Comparison of ENCODE assay signal across 12 mouse cellular contexts in the genomic region with DNA sequence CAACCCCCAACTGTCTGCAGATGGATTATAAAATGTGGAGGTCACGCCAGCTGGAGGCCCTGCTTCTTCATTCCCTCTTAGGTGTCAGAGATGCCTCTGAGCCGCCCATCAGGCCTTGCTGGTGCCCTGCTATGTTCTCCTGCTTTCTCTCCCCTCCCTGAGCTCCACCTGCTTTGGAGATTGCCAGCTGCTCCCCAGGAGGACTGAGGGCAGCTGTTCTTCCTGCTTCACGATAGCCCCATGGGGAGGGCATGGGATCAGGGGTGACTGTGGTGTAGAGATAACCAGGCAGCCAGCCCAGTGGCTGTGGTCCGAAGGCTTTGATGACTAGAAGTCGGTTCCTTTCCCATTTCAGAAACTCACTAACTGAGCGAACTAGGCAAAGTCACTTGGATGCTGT. TPM values are rescaled to one million over a fixed set of nuclear protein-coding genes. Genes with fewer than 3 reads are reported as not detected.
DNase-seq lines count a peak whose midpoint lies in the region; ATAC-seq and TF ChIP-seq lines count a peak whose summit lies in the region.
"Had no signal": no experiment of that assay in that cellular context is flagged by ENCODE, and none has a peak within 500 bp of the region (broad histone marks: within the 10 kb centered on the region; RNA-seq: fewer than 3 reads in every experiment).

No protein-coding gene starts in this region.

- H3K9ac ChIP-seq in lung, postnatal 0 days (replicated peaks; ENCODE audit: low read depth): no peak overlapping the region
- H3K9ac ChIP-seq in liver, embryonic 16.5 days (ENCODE audit: low read depth, low read length): peak overlapping the region; percentile 65
- no peak overlapping the region for H3K9ac ChIP-seq in stomach, embryonic 16.5 days (ENCODE audit: low read length)
- H3K9ac ChIP-seq: hindbrain, embryonic 12.5 days had no signal

- H3K4me2 ChIP-seq in lung, postnatal 0 days (replicated peaks; ENCODE audit: low read depth, low read length): no peak overlapping the region
- peak overlapping the region; percentile 61 for H3K4me2 ChIP-seq in liver, embryonic 16.5 days (ENCODE audit: low read depth, low read length)
- no peak overlapping the region for H3K4me2 ChIP-seq in stomach, embryonic 16.5 days (ENCODE audit: low read depth, low read length)
- H3K4me2 ChIP-seq: hindbrain, embryonic 12.5 days had no signal

- TF ChIP-seq CTCF in lung, postnatal 0 days (IDR thresholded peaks at IDR 0.05): no peak
- TF ChIP-seq CTCF in lung, adult 2 months (IDR thresholded peaks at IDR 0.05; ENCODE audit: insufficient read depth, low read length): no peak
- no peak for TF ChIP-seq CTCF in layer of hippocampus, adult 2 months (conservative IDR thresholded peaks at IDR 0.05)

- WGBS in lung, postnatal 0 days: 56% methylated on average over 6 of the region's 6 CpGs
- WGBS in lung, adult 2 months: 64% methylated on average over 6 of the region's 6 CpGs
- 26% methylated on average over 6 of the region's 6 CpGs for WGBS in liver, embryonic 16.5 days (ENCODE audit: insufficient replicate concordance)
- 65% methylated on average over 6 of the region's 6 CpGs for WGBS in stomach, embryonic 16.5 days

- no peak overlapping the region for H3K27ac ChIP-seq in lung, postnatal 0 days (ENCODE audit: low read length)
- H3K27ac ChIP-seq in liver, embryonic 16.5 days (ENCODE audit: low read length): peak overlapping the region; percentile 99
- no peak overlapping the region for H3K27ac ChIP-seq in stomach, embryonic 16.5 days (ENCODE audit: low read length)
- no peak overlapping the region for H3K27ac ChIP-seq in layer of hippocampus, adult 2 months
- H3K27ac ChIP-seq: hindbrain, embryonic 12.5 days had no signal

- ATAC-seq in lung, postnatal 0 days: 0 out of 2 replicates have a peak, but pooled peaks have one; percentile 30
- ATAC-seq in liver, embryonic 16.5 days (ENCODE audit: low read depth): peak; percentile 86
- ATAC-seq in stomach, embryonic 16.5 days (ENCODE audit: insufficient read depth, low FRiP score): peak; percentile 75

- DNase-seq in lung, postnatal 0 days (ENCODE audit: low spot score): no peak
- no peak for DNase-seq in lung, adult 2 months
- DNase-seq in adrenal gland, postnatal 36 days: no peak
- no peak for DNase-seq in layer of hippocampus, adult 2 months (ENCODE audit: low spot score in 2 of 2)
- DNase-seq in cerebellum, adult 11-12 months: no peak
- DNase-seq: cerebellum, adult 9-10 months; gastrocnemius, postnatal 14 days; kidney, postnatal 10 days had no signal

- TF ChIP-seq EP300 in lung, postnatal 0 days (IDR thresholded peaks at IDR 0.05): no peak

- H3K9me3 ChIP-seq in lung, postnatal 0 days (ENCODE audit: low read length): no peaks in the 10 kb centered on the region
- H3K9me3 ChIP-seq in erythroblast, embryonic 14.5 days (ENCODE audit: control insufficient read depth, low read length): no peaks in the 10 kb centered on the region
- no peaks in the 10 kb centered on the region for H3K9me3 ChIP-seq in liver, embryonic 16.5 days (replicated peaks; ENCODE audit: control insufficient read depth, low read length)
- H3K9me3 ChIP-seq in stomach, embryonic 16.5 days (replicated peaks; ENCODE audit: control insufficient read depth, low read length): no peaks in the 10 kb centered on the region
- H3K9me3 ChIP-seq: hindbrain, embryonic 12.5 days had no signal

- no peaks in the 10 kb centered on the region for H3K4me1 ChIP-seq in lung, postnatal 0 days (ENCODE audit: insufficient read depth, low read depth, low read length)
- H3K4me1 ChIP-seq in lung, adult 2 months (ENCODE audit: control insufficient read depth, insufficient read depth, low read length): no peaks in the 10 kb centered on the region
- peaks cover 91% of the 10 kb centered on the region for H3K4me1 ChIP-seq in erythroblast, embryonic 14.5 days (ENCODE audit: control insufficient read depth)
- H3K4me1 ChIP-seq in liver, embryonic 16.5 days (ENCODE audit: control insufficient read depth, low read depth, low read length): peaks cover 73% of the 10 kb centered on the region
- H3K4me1 ChIP-seq in stomach, embryonic 16.5 days (ENCODE audit: control insufficient read depth, insufficient read depth, low read length): no peaks in the 10 kb centered on the region; the same call in 1 of the 2 replicates

- no peak for TF ChIP-seq POLR2A in lung, adult 2 months (IDR thresholded peaks at IDR 0.05; ENCODE audit: borderline replicate concordance, extremely low read depth, low read depth, low read length)

- no peaks in the 10 kb centered on the region for H3K36me3 ChIP-seq in lung, postnatal 0 days (ENCODE audit: insufficient read depth, low read length)
- peaks cover 94% of the 10 kb centered on the region for H3K36me3 ChIP-seq in erythroblast, embryonic 14.5 days (ENCODE audit: control insufficient read depth)
- H3K36me3 ChIP-seq in liver, embryonic 16.5 days (ENCODE audit: control insufficient read depth, insufficient read depth): peaks cover 23% of the 10 kb centered on the region
- no peaks in the 10 kb centered on the region for H3K36me3 ChIP-seq in stomach, embryonic 16.5 days (ENCODE audit: control insufficient read depth, insufficient read depth, low read length)
- H3K36me3 ChIP-seq: hindbrain, embryonic 12.5 days had no signal

- no peaks in the 10 kb centered on the region for H3K27me3 ChIP-seq in lung, postnatal 0 days (replicated peaks; ENCODE audit: insufficient read depth, low read length)
- H3K27me3 ChIP-seq in erythroblast, embryonic 14.5 days (ENCODE audit: control insufficient read depth): no peaks in the 10 kb centered on the region
- no peaks in the 10 kb centered on the region for H3K27me3 ChIP-seq in liver, embryonic 16.5 days (ENCODE audit: control insufficient read depth, insufficient read depth, low read depth, low read length)
- H3K27me3 ChIP-seq in stomach, embryonic 16.5 days (ENCODE audit: control insufficient read depth, insufficient read depth, low read length): no peaks in the 10 kb centered on the region

- H3K4me3 ChIP-seq in lung, postnatal 0 days (ENCODE audit: low read depth, low read length): no peak overlapping the region
- H3K4me3 ChIP-seq in lung, adult 2 months (replicated peaks; ENCODE audit: extremely low read depth, low read depth, low read length): no peak overlapping the region
- peak overlapping the region; percentile 66 for H3K4me3 ChIP-seq in erythroblast, embryonic 14.5 days (replicated peaks)
- H3K4me3 ChIP-seq in liver, embryonic 16.5 days (ENCODE audit: low read depth, low read length): peak overlapping the region; percentile 46
- no peak overlapping the region for H3K4me3 ChIP-seq in stomach, embryonic 16.5 days (replicated peaks; ENCODE audit: low read length)
- no peak overlapping the region for H3K4me3 ChIP-seq in layer of hippocampus, adult 2 months
- H3K4me3 ChIP-seq: hindbrain, embryonic 12.5 days had no signal

RNA-seq across cellular contexts. Expression of a gene that starts 7.0 kb away (rescaled TPM):
- polyA plus RNA-seq in lung, postnatal 0 days (2015; fragmentation: Nextera tagmentation; extraction: Ambion mirVana): 3.9 and 4.0 TPM in 2 replicates
- 2.6 and 2.7 TPM in 2 replicates for polyA plus RNA-seq in lung, adult 2 months (2012; rRNA removed)
- polyA plus RNA-seq in erythroblast, embryonic 14.5 days (2012): 91.5 and 99.6 TPM in 2 replicates
- polyA plus RNA-seq in liver, embryonic 16.5 days (2015; fragmentation: Nextera tagmentation; extraction: Ambion mirVana): 110 and 156 TPM in 2 replicates
- 4.0 and 5.2 TPM in 2 replicates for polyA plus RNA-seq in stomach, embryonic 16.5 days (2015; fragmentation: Nextera tagmentation; extraction: Ambion mirVana)
- total RNA-seq in adrenal gland, postnatal 36 days (2021): 1 to 10 TPM; 1.7 to 2.0 TPM
- 10 to 100 TPM; 31.7 to 34.8 TPM for total RNA-seq in layer of hippocampus, adult 2 months (2021)

RNA-seq across cellular contexts. Expression of a gene that starts 34.3 kb away (rescaled TPM):
- 8.8 and 10.9 TPM in 2 replicates for polyA plus RNA-seq in lung, postnatal 0 days (2015; fragmentation: Nextera tagmentation; extraction: Ambion mirVana)
- 36.3 and 41.2 TPM in 2 replicates for polyA plus RNA-seq in lung, adult 2 months (2012; rRNA removed)
- polyA plus RNA-seq in erythroblast, embryonic 14.5 days (2012): 0.30 and 0.42 TPM in 2 replicates
- 2.7 and 2.9 TPM in 2 replicates for polyA plus RNA-seq in liver, embryonic 16.5 days (2015; fragmentation: Nextera tagmentation; extraction: Ambion mirVana)
- polyA plus RNA-seq in stomach, embryonic 16.5 days (2015; fragmentation: Nextera tagmentation; extraction: Ambion mirVana): 20.1 and 23.6 TPM in 2 replicates
- 10 to 100 TPM; 41.6 to 50.4 TPM for total RNA-seq in adrenal gland, postnatal 36 days (2021)
- 10 to 100 TPM; 16.5 to 18.5 TPM for total RNA-seq in layer of hippocampus, adult 2 months (2021)

Comparison
In these comparisons a context has a peak if more than half of its experiments do, and no peak if none do; other contexts are left out.
1. ATAC-seq: peak in every context shown above with its lines; median percentile 86 in liver, embryonic 16.5 days; 75 in stomach, embryonic 16.5 days; 30 in lung, postnatal 0 days.
2. H3K4me3 ChIP-seq: peak in erythroblast, embryonic 14.5 days (single experiment) and liver, embryonic 16.5 days (single experiment); none in lung, postnatal 0 days (single experiment), lung, adult 2 months (single experiment), stomach, embryonic 16.5 days (single experiment) and layer of hippocampus, adult 2 months (single experiment).
3. RNA of a gene that starts 7.0 kb away (polyA plus RNA-seq): 110 to 156 TPM in liver, embryonic 16.5 days and 91.5 to 99.6 TPM in erythroblast, embryonic 14.5 days; 4.0 to 5.2 TPM in stomach, embryonic 16.5 days, 3.9 to 4.0 TPM in lung, postnatal 0 days and 2.6 to 2.7 TPM in lung, adult 2 months; every median in the first group is over 10 times any median in the second.